Mouse (Mus musculus) regulatory T cell (primary cell): ENCODE results near the gene Gm8356.
"Not testable (repeated sequence)": the region's sequence is repeated elsewhere in the genome, so short reads cannot be mapped to it uniquely, and the experiment has no call there.

Experiments
- in situ Hi-C: fragments of 300-600 bp; cut with MboI, MseI; formaldehyde crosslinking; loops from one replicate; pipeline ENCODE4 v1.15.1; 2025; ENCODE audit warnings: high pct_unique_total_duplicates

The Gm8356 gene

DNA sequence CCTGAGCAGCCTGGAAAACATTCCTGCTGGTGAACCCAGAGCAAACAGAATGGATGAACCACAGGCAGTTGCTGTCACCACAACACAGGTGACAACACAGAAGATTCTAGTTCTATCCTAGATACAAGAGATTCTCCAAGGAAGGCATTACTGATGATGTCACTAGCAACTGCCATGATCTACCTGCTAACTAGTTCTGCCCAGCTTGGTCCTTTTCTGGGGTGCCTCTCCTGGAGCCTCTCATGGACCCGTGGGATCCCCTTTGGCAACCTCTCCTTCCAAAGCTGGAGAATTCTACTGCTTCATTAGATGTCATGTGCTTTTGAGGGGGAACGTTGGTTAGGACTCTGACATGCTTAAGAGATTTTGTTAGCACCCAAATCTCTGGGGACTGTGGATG is at the start of gene Gm8356:
Gene Gm8356, minus strand, starts transcription at position 101 of the 400 bp plus-strand sequence.
- in situ Hi-C loops: not testable (repeated sequence)

DNA sequence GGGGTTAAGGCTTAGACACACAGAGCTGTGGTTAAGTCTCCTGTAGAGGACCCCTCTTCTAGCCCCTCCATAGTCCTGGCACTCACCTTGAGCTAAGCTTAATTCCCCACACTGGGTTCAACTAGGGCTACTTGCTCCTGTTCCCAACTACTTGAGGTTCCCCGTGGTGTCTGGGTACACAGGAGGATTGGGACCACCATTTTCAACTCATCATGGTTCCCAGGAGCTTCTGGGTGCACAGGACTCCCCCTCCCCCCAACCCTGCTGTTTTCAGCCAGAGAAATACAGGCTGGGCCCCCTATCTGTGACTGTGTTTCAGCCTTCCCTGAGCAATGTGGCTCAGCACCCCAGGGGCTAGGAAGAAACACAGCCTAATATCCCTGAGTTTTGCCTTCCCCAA is 50.8 kb downstream of the Gm8356 start:
- in situ Hi-C loops: loop anchor here (25.0 kb wide), 2 partner anchors 326 to 1174 kb away; no protein-coding TSS in a partner anchor

DNA sequence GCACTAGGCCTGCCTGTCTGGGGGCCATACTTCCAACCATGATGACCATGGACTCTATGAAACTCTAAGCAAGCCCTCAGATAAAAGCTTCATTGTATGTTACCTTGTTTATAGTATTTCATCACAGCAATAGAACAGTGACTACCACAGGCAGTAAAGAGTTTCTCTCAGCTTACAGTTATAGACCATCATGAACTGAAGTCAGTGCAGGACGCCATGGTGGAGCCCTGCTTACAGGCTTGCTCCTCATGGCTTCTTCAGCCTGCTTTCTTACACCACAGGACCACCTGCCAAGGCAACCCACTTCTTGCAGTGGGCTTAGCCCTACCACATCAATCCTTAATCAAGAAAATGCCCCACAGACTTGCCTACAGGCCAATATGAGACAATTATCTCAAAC is 51.5 kb downstream of the Gm8356 start:
- in situ Hi-C loops: loop anchor here (25.0 kb wide), 2 partner anchors 327 to 1173 kb away; no protein-coding TSS in a partner anchor

DNA sequence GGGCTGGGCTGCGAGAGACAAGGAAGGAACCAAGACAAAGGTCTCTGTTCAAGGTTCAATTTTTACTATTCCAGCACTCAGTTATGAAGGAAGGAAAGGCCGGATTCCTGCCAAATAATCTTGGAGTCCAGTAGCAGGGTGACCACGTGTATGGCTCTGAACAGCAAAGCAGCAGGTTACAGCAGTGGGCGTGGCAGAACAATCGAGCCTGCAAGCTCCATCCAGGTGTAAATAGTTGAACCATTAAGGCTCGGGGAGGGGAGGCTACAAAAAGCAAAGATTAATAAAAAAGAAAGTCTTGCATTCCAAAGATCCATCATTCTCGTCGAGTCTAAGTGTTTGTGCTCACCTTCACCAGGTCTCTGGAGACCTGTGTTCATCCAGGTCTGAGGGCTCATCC is 55.0 kb downstream of the Gm8356 start:
- in situ Hi-C loops: loop anchor here (25.0 kb wide), 2 partner anchors 330 to 1170 kb away; no protein-coding TSS in a partner anchor
